Mouse (Mus musculus): ENCODE results near the gene Adss. TPM values are rescaled to one million over a fixed set of nuclear protein-coding genes. Genes with fewer than 3 reads are reported as not detected.

Adss gene
- total RNA-seq, 2 experiments from 2014 or later, result 72.0 to 79.2 TPM

DNA sequence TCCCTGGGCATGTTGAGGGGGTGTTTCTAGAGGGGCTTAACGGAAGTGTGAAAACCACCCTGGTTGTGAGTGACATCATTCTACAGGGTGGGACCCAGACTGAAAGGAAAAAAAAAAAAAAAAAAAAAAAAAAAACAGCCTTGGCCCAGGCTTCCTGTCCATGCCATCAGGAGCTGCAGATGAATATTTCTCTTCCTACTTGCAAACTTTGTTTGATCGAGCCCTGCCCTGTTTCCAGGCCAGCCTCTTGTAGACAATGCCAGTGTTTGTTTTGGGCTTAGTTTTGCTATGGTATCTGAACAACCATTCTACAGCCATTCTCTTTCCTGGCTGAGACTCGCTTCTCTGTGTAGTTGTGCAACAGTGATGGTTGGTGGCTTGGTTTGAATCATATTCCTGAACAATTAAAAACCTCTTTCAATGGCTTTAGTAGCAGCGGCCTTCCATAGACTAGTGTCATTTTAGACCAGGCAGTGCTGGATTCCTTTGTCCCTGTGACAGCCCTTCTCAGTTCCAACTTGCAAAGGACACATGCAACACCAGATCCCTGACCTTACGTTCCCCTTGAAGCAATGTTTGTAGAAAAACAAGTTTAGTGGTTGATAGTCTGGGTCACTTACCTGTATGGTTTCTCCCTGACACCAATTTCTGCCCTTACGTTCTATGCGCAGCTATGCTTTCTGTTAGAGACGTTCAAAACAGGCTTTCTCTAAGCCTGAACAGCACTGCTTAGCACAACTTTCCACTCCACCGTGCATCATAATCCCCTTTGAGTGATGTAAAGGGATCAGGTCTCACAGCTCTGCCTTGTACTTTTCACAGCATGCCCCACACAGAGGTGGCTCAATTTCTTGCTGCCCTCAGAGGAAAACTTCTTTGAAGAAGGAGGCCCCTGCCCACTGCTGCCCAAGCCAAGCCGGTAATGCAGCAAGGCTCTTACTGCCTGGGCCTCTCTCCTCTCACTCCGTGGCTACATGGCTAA, 67.0 kb downstream of the Adss start, which contains the start of gene 1700016C15Rik:
TSS of gene 1700016C15Rik (plus strand) at position 772 of the 982 bp plus-strand sequence.
- DNase-seq (ENCODE audit: low spot score in 2 of 2), result no peak

- DNase-seq (ENCODE audit: low spot score in 2 of 2), result no peak
These were observed 68.3 kb downstream of the Adss start for GRCm38 (mm10) chr1:177727883-177728525.

GRCm38 (mm10) chr1:177726870-177727269, 69.4 kb downstream of the Adss start:
- DNase-seq (ENCODE audit: low spot score in 2 of 2), result no peak

DNA sequence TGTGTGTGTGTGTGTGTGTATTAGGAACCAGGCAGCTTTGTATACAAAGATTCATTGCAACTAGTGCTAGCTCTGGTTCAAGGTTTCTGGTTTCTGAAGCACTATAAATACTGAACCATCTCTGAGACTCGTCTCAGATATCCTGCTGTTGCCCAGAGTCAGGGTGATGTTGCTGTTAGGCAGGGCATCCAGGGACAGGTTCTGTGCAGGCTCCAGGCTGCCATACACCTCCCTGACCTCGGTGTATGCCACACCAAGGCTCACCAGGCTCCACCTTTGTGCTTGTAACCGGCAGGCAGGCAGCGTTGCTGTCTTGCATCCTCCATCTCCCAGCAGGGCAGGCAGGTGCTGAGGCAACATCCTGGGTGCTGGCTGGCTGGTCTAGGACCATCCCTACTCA, 72.5 kb downstream of the Adss start:
- no peak for DNase-seq (ENCODE audit: low spot score in 2 of 2)

- DNase-seq (ENCODE audit: low spot score in 2 of 2), result no peak
These were observed 77.3 kb downstream of the Adss start for GRCm38 (mm10) chr1:177719029-177719427.

- no peak for DNase-seq (ENCODE audit: low spot score in 2 of 2)
These were observed 77.8 kb downstream of the Adss start for GRCm38 (mm10) chr1:177718340-177719028.

DNA sequence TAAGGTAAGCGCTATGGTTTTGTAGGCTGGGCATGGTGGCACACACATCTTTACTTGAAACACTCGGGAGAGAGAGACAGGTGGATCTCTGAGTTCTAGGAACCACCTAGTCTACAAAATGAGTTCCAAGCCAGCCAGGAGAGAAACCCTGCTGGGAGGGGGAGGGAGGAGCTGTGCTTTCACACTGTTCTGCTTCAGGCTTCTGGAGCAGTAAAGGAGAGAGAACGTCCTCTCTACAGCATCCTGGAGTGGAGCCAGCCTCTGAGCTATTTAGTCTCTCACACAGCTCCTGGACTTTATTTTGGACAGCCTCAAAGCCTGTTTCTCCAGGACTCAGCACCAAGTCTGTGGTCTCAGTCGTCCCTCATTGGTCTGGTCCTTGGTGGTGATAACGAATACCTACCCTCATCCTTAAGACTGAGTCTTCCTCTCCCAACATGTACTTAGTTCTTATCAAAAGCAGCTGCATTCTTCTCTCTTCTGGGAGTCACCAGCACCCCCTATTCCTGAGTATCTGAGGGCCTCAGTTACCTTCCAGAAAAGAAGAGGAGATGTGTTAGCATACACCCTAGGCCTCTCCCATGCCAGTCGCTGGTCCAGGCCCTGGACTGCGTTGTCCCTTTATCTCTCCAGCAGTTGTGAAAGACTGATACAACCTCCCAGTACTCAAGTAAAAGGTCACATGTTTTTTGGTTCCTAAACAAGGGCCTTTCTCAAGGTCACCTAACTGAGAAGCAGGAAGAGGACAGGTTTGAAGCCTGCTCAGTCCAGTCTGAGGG, 79.1 kb downstream of the Adss start:
- no peak for DNase-seq (ENCODE audit: low spot score in 2 of 2)

DNA sequence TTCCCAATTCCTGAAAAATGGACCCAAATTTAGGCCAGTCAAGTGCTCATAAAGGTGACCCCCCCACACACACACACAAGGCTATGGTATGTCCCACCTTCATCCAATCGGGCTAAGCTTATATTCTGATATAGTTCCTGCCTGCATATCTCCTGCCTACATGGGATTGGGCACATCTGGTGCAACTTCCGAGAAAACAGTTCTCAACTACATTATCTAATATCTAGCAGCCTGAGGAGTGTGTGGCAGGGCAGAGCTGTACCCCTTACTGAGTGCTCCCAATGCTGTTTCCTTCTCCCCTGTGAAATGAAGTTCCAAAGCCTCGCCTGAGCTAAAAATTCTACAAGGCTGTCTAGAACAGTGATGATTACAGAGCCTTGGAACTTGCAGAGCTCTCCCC, 79.9 kb downstream of the Adss start:
- DNase-seq (ENCODE audit: low spot score in 2 of 2), result no peak

DNA sequence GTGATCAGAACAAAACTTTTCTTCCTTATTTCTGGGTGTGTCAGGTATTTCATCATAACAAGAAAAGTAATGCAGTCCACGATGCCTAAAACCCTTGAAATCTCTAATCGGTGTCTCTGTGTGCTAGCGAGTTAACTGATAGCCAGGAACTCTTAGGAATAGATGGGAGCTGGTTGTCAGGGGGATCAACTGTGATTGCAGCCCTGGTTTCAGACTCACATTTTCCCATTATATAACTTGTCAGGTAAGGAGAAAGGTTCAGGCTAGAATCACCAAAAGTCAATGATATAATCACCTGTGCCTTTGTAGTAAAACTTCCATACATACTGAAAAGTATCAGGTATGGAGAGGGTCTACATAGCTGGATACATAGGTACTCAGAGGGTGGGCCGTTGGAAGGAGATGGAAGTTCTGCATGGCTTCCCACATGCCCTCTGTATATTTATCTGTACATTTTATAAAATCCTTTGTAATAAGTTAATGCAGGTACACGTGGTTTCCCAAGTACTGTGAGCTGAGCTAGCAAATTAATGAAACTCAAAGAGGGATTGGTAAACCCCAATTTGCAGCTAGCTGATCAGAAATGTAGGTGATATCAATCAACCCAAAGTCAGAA, 81.8 kb downstream of the Adss start:
- DNase-seq (ENCODE audit: low spot score in 2 of 2), result no peak

- DNase-seq (ENCODE audit: low spot score in 2 of 2), result no peak
These were observed 82.5 kb downstream of the Adss start for GRCm38 (mm10) chr1:177713635-177714396.

Other genes starting within 250 kb of the Adss start
- not detected for gene 1700016C15Rik, start 66.7 kb downstream of the Adss start, total RNA-seq (2021)
- gene Catspere2, start 186.9 kb upstream of the Adss start, total RNA-seq (2021), result 1 to 10 TPM; 2.2 to 3.0 TPM

Measured in layer of hippocampus, postnatal 14 days (tissue).